Mouse (Mus musculus): Measurements from ENCODE around the gene Eaf2. TPM values are rescaled to one million over a fixed set of nuclear protein-coding genes. Genes with fewer than 3 reads are reported as not detected.
A peak's percentile ranks its signal among the peaks of the same experiment; 100 is the strongest.

Gene Eaf2
- polyA plus RNA-seq, 1 experiment from 2014 or later: 2.2 TPM

DNA sequence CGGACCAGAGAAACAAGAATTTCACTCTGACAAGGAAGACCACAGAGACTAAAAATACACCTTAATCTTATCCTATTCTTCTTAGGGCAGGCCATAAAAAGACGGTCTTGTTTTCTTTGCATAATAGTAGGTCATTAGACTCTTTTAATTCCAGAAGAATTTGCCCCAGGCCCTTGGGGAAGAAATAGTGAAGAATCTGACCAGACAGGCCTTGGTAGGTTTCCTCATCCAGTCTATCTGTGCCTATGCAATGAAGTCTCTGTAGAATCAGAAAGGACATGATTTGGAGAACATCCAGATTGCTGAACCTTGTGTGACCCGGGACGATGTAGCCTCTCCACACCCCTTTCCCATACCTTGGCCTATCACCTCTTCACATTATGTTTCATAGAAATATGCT, 84.6 kb downstream of the Eaf2 start:
- no peak for ATAC-seq
- 74% methylated on average over 4 of the region's 4 CpGs for WGBS
- no peaks in the 10 kb centered on the region for H3K36me3 ChIP-seq

GRCm38 (mm10) chr16:36786466-36786865, 88.3 kb downstream of the Eaf2 start:
- no peak overlapping the region for H3K9ac ChIP-seq
- no peak overlapping the region for H3K27ac ChIP-seq
- ATAC-seq: peak; percentile 36; the same call in 1 of the 2 replicates
- WGBS: 77% methylated on average over 7 of the region's 7 CpGs
- H3K4me1 ChIP-seq (replicated peaks): 0 out of 2 replicates have a peak, but pooled peaks cover 4% of the 10 kb centered on the region
- no peaks in the 10 kb centered on the region for H3K36me3 ChIP-seq
- H3K4me3 ChIP-seq (replicated peaks): no peak overlapping the region
- no peaks in the 10 kb centered on the region for H3K27me3 ChIP-seq (replicated peaks)
- no peak overlapping the region for H3K4me2 ChIP-seq (replicated peaks)
- no peaks in the 10 kb centered on the region for H3K9me3 ChIP-seq

More for the DNA sequence above, 84.6 kb downstream of the Eaf2 start:
- H3K27ac ChIP-seq: no peak overlapping the region
- no peak overlapping the region for H3K9ac ChIP-seq
- H3K27me3 ChIP-seq (replicated peaks): no peaks in the 10 kb centered on the region
- no peak overlapping the region for H3K4me2 ChIP-seq (replicated peaks)
- no peak overlapping the region for H3K4me3 ChIP-seq (replicated peaks)
- H3K9me3 ChIP-seq: no peaks in the 10 kb centered on the region
- H3K4me1 ChIP-seq (replicated peaks): no peaks in the 10 kb centered on the region

GRCm38 (mm10) chr16:36784594-36785313, 90.0 kb downstream of the Eaf2 start, which contains the start of gene Slc15a2:
Gene Slc15a2, minus strand, starts transcription at chr16:36784962.
- Histone ChIP-seq H3K27ac (no peak within 1 kb of the TSS), H3K4me2 (replicated peaks) (peak within 1 kb of the TSS; percentile 34), H3K4me1 (replicated peaks) (0 out of 2 replicates have a peak, but pooled peaks cover 4% of the 10 kb centered on the region), H3K27me3 (replicated peaks) (no peaks in the 10 kb centered on the region), H3K9me3 (no peaks in the 10 kb centered on the region), H3K9ac (no peak within 1 kb of the TSS), H3K4me3 (replicated peaks) (no peak within 1 kb of the TSS), H3K36me3 (no peaks in the 10 kb centered on the region)
- 55% methylated on average over 10 of the region's 10 CpGs for WGBS
- ATAC-seq: no peak

DNA sequence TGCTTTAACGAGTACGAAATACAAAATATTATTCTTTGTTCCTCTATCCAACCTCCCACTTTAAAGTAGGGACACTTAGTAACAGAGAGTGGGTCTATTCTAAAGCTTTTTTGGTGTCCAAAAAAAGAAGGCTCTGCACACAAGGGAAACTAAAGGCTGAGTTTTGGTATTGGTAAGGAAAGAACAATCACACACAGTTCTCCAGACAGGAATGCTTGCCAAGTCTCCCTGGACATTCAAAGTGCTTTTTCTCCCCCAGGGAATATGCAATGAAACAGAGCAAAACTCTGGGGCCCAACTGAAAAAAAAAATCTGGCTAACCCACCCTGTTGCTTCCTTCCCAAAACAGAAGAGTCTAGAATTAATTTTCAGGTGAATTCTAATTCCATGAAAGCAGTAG, 90.7 kb downstream of the Eaf2 start:
- H3K4me2 ChIP-seq (replicated peaks): peak overlapping the region; percentile 34
- no peak overlapping the region for H3K27ac ChIP-seq
- no peak overlapping the region for H3K9ac ChIP-seq

GRCm38 (mm10) chr16:36775658-36776057, 99.1 kb downstream of the Eaf2 start:
- no peak overlapping the region for H3K27ac ChIP-seq
- no peaks in the 10 kb centered on the region for H3K9me3 ChIP-seq
- H3K4me3 ChIP-seq (replicated peaks): no peak overlapping the region
- no peak for ATAC-seq
- no peaks in the 10 kb centered on the region for H3K4me1 ChIP-seq (replicated peaks)
- no peaks in the 10 kb centered on the region for H3K27me3 ChIP-seq (replicated peaks)
- no peak overlapping the region for H3K9ac ChIP-seq
- no peaks in the 10 kb centered on the region for H3K36me3 ChIP-seq
- no peak overlapping the region for H3K4me2 ChIP-seq (replicated peaks)
- 64% methylated on average over 6 of the region's 6 CpGs for WGBS

More for the DNA sequence above, 90.7 kb downstream of the Eaf2 start:
- Histone ChIP-seq H3K9me3 (no peaks in the 10 kb centered on the region), H3K4me1 (replicated peaks) (0 out of 2 replicates have a peak, but pooled peaks cover 4% of the 10 kb centered on the region), H3K4me3 (replicated peaks) (no peak overlapping the region), H3K27me3 (replicated peaks) (no peaks in the 10 kb centered on the region), H3K36me3 (no peaks in the 10 kb centered on the region)
- 89% methylated on average over 2 of the region's 2 CpGs for WGBS
- no peak for ATAC-seq

- no peak overlapping the region for H3K27ac ChIP-seq
- 0 out of 2 replicates have a peak, but pooled peaks have one; percentile 69 for ATAC-seq
- no peaks in the 10 kb centered on the region for H3K36me3 ChIP-seq
- no peak overlapping the region for H3K4me3 ChIP-seq (replicated peaks)
- H3K4me2 ChIP-seq (replicated peaks): no peak overlapping the region
- H3K9ac ChIP-seq: no peak overlapping the region
- H3K4me1 ChIP-seq (replicated peaks): no peaks in the 10 kb centered on the region
- 68% methylated on average over 5 of the region's 5 CpGs for WGBS
- no peaks in the 10 kb centered on the region for H3K27me3 ChIP-seq (replicated peaks)
- no peaks in the 10 kb centered on the region for H3K9me3 ChIP-seq
Observed at GRCm38 (mm10) chr16:36772996-36773395, 101.8 kb downstream of the Eaf2 start.

DNA sequence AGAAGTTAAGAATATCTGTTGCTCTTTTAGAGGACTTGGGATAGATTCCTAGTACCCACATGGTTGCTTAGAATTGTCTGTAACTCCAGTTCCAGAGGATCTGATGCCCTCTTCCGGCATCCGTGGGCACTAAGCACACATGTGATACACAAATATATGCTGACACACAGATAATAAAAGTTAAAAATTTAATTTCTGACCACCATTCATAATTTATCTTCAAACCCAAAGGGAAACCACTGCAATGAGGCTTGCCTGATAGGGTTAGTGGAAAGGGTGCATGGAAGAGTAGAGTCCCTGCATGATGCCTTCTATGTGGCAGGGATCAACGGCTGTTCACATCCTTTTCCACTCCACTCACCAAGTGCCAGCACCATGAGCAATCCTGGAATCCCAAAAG, 103.1 kb downstream of the Eaf2 start:
- no peak overlapping the region for H3K27ac ChIP-seq
- no peak overlapping the region for H3K4me2 ChIP-seq (replicated peaks)
- no peak overlapping the region for H3K9ac ChIP-seq
- H3K9me3 ChIP-seq: no peaks in the 10 kb centered on the region
- WGBS: 92% methylated on average over 3 of the region's 3 CpGs
- H3K4me3 ChIP-seq (replicated peaks): no peak overlapping the region
- no peaks in the 10 kb centered on the region for H3K36me3 ChIP-seq
- no peaks in the 10 kb centered on the region for H3K27me3 ChIP-seq (replicated peaks)
- ATAC-seq: no peak
- H3K4me1 ChIP-seq (replicated peaks): no peaks in the 10 kb centered on the region

DNA sequence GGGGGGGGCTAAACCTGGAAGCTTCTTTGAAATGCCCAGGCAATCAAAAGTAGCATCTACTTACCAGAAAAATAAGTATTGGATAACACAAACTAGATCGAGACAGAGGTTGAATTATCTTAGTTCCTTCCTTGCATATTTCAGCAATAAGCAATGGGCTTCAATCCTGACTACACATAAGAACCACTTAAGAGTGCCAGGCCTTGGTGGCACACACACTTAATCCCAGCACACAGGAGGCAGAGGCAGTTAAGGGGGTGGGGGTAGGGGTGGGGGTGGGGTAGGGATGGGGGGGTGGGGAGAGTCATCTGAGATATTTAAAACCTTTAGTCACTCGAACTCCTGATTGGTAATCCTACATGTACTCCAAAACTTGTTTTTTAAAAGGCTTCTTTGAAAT, 103.6 kb downstream of the Eaf2 start:
- Histone ChIP-seq H3K4me3 (replicated peaks) (no peak overlapping the region), H3K4me2 (replicated peaks) (no peak overlapping the region), H3K9ac (no peak overlapping the region), H3K27me3 (replicated peaks) (no peaks in the 10 kb centered on the region), H3K27ac (no peak overlapping the region), H3K4me1 (replicated peaks) (no peaks in the 10 kb centered on the region), H3K36me3 (no peaks in the 10 kb centered on the region), H3K9me3 (no peaks in the 10 kb centered on the region)
- 83% methylated on average over 2 of the region's 2 CpGs for whole genome bisulfite sequencing
- no peak for ATAC-seq

DNA sequence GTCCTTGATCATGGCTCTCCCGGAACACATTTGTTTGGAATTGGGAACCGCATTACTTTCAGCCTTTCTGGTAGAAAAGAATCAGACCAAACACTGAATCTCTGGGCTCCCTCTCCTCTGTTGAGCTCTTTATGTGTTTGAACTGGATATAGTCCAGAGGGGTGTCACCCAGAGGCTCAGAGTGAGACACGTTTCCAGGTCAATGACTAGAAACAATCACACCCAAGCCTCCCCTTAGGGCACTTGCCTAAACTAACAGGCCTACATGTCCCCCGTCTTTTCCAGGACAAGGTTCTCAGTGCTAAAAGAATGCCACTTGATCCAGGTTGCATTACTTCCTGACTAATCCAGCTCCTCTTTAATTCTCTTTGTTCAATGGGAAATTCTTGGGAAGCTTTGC, 104.0 kb downstream of the Eaf2 start:
- ATAC-seq: no peak
- H3K27ac ChIP-seq: no peak overlapping the region
- no peaks in the 10 kb centered on the region for H3K27me3 ChIP-seq (replicated peaks)
- H3K9me3 ChIP-seq: no peaks in the 10 kb centered on the region
- no peaks in the 10 kb centered on the region for H3K4me1 ChIP-seq (replicated peaks)
- H3K4me3 ChIP-seq (replicated peaks): no peak overlapping the region
- no peak overlapping the region for H3K9ac ChIP-seq
- H3K36me3 ChIP-seq: no peaks in the 10 kb centered on the region
- 79% methylated on average over 4 of the region's 4 CpGs for WGBS
- H3K4me2 ChIP-seq (replicated peaks): no peak overlapping the region

GRCm38 (mm10) chr16:36770191-36770771, 104.5 kb downstream of the Eaf2 start:
- Histone ChIP-seq H3K4me2 (replicated peaks) (no peak overlapping the region), H3K9ac (no peak overlapping the region), H3K4me3 (replicated peaks) (no peak overlapping the region), H3K27ac (no peak overlapping the region), H3K27me3 (replicated peaks) (no peaks in the 10 kb centered on the region), H3K36me3 (no peaks in the 10 kb centered on the region), H3K9me3 (no peaks in the 10 kb centered on the region), H3K4me1 (replicated peaks) (no peaks in the 10 kb centered on the region)
- WGBS: 81% methylated on average over 8 of the region's 13 CpGs
- ATAC-seq: no peak

GRCm38 (mm10) chr16:36751979-36752378, 122.8 kb downstream of the Eaf2 start:
- H3K4me1 ChIP-seq (replicated peaks): no peaks in the 10 kb centered on the region
- no peaks in the 10 kb centered on the region for H3K27me3 ChIP-seq (replicated peaks)
- H3K36me3 ChIP-seq: no peaks in the 10 kb centered on the region
- H3K27ac ChIP-seq: no peak overlapping the region
- no peak overlapping the region for H3K4me3 ChIP-seq (replicated peaks)
- H3K9me3 ChIP-seq: no peaks in the 10 kb centered on the region
- H3K4me2 ChIP-seq (replicated peaks): no peak overlapping the region
- ATAC-seq: no peak
- 92% methylated on average over 3 of the region's 3 CpGs for WGBS
- no peak overlapping the region for H3K9ac ChIP-seq

- WGBS: 48% methylated on average over 2 of the region's 2 CpGs
- no peak for ATAC-seq
- H3K36me3 ChIP-seq: no peaks in the 10 kb centered on the region
- no peaks in the 10 kb centered on the region for H3K4me1 ChIP-seq (replicated peaks)
- H3K4me2 ChIP-seq (replicated peaks): no peak overlapping the region
- H3K9ac ChIP-seq: no peak overlapping the region
- no peaks in the 10 kb centered on the region for H3K27me3 ChIP-seq (replicated peaks)
- no peaks in the 10 kb centered on the region for H3K9me3 ChIP-seq
- no peak overlapping the region for H3K4me3 ChIP-seq (replicated peaks)
- H3K27ac ChIP-seq: no peak overlapping the region
Observed at GRCm38 (mm10) chr16:36747767-36748166, 127.0 kb downstream of the Eaf2 start.

DNA sequence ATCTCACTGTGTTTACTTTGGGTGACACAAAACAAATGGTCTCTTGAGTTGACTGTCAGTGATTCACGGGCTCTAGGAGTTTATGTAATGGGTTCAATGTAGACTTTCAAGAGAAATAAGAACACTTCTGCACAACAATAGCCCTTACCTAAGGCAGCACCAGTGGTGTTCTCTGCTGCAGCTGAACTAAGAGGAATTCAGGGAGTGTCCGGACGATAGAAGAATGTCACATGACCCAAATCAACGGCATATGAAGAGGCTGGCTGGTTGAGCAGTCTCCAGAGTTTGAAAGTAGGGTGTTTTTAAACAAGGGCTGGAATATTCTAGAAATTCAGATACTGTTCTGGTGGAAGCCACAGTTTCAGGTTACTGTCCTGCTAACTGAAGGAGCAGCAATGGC, 127.7 kb downstream of the Eaf2 start:
- no peak overlapping the region for H3K4me3 ChIP-seq (replicated peaks)
- 70% methylated on average over 4 of the region's 4 CpGs for WGBS

More for the DNA sequence above, 127.7 kb downstream of the Eaf2 start:
- Histone ChIP-seq H3K4me1 (replicated peaks) (no peaks in the 10 kb centered on the region), H3K36me3 (no peaks in the 10 kb centered on the region), H3K9ac (no peak overlapping the region), H3K4me2 (replicated peaks) (no peak overlapping the region), H3K27ac (no peak overlapping the region), H3K9me3 (no peaks in the 10 kb centered on the region), H3K27me3 (replicated peaks) (no peaks in the 10 kb centered on the region)
- ATAC-seq: no peak

Measured in intestine, embryonic 15.5 days (tissue).